Mouse (Mus musculus): ENCODE data around the gene Ccdc151.

GRCm38 (mm10) chr9:22012731-22013130, 10.3 kb upstream of the Ccdc151 start:
- TF ChIP-seq GATA1 (IDR thresholded peaks at IDR 0.05; ENCODE audit: low read length) (no peak), TAL1 (IDR thresholded peaks at IDR 0.05; ENCODE audit: low read length) (no peak)

All from erythroblast, embryonic 14.5 days (primary cell).